Mouse (Mus musculus): ENCODE measurements around the gene Dhh. TPM values are rescaled to one million over a fixed set of nuclear protein-coding genes. Genes with fewer than 3 reads are reported as not detected.

Gene Dhh
- polyA plus RNA-seq, 2 experiments: 0.08 TPM; not detected in 1

- H3K4me1 ChIP-seq (replicated peaks; ENCODE audit: control insufficient read depth in 2 of 2, insufficient read depth in 2 of 2, low read length in 1 of 2): peaks cover 11 to 15% of the 10 kb centered on the region in 2 experiments
- H3K9ac ChIP-seq (replicated peaks): no peak overlapping the region
- H3K27ac ChIP-seq: no peak overlapping the region
- peak; percentile 68 to 73 (median 68) for DNase-seq (ENCODE audit: low read depth in 3 of 3, low spot score in 3 of 3)
- no peaks in the 10 kb centered on the region for H3K9me3 ChIP-seq (ENCODE audit: control insufficient read depth, low read length)
- H3K27me3 ChIP-seq (ENCODE audit: control insufficient read depth, insufficient read depth, low read length): no peaks in the 10 kb centered on the region
- peak; percentile 87 for TF ChIP-seq CTCF (IDR thresholded peaks at IDR 0.05; ENCODE audit: low read depth)
- no peak for TF ChIP-seq EP300 (IDR thresholded peaks at IDR 0.05; ENCODE audit: low read depth)
- no peak overlapping the region for H3K4me2 ChIP-seq (ENCODE audit: low read depth)
- ATAC-seq (ENCODE audit: insufficient read depth): no peak
- 11% methylated on average over 3 of the region's 3 CpGs for WGBS (ENCODE audit: insufficient replicate concordance)
- no peaks in the 10 kb centered on the region for H3K36me3 ChIP-seq (replicated peaks; ENCODE audit: control insufficient read depth, insufficient read depth, low read depth)
- H3K4me3 ChIP-seq (ENCODE audit: insufficient read depth in 1 of 2, low read depth in 2 of 2, low read length in 2 of 2): no peak overlapping the region
These were observed 21.0 kb downstream of the Dhh start for GRCm38 (mm10) chr15:98877331-98877730.

GRCm38 (mm10) chr15:98871916-98872888, 26.1 kb downstream of the Dhh start:
- DNase-seq (ENCODE audit: low read depth in 3 of 3, low spot score in 3 of 3): peak; percentile 87 to 90 (median 89)
- H3K4me1 ChIP-seq (replicated peaks; ENCODE audit: control insufficient read depth in 2 of 2, insufficient read depth in 2 of 2, low read length in 1 of 2): peaks cover 21 to 23% of the 10 kb centered on the region in 2 experiments
- WGBS (ENCODE audit: insufficient replicate concordance): 2% methylated on average over 51 of the region's 51 CpGs
- peak overlapping the region; percentile 82 for H3K27ac ChIP-seq
- peak; percentile 82 for ATAC-seq (ENCODE audit: insufficient read depth)
- H3K9me3 ChIP-seq (ENCODE audit: control insufficient read depth, low read length): no peaks in the 10 kb centered on the region
- peak overlapping the region; percentile 94 to 97 for H3K4me3 ChIP-seq (ENCODE audit: insufficient read depth in 1 of 2, low read depth in 2 of 2, low read length in 2 of 2)
- H3K4me2 ChIP-seq (ENCODE audit: low read depth): peak overlapping the region; percentile 75
- TF ChIP-seq CTCF (IDR thresholded peaks at IDR 0.05; ENCODE audit: low read depth) (peak; percentile 45), EP300 (IDR thresholded peaks at IDR 0.05; ENCODE audit: low read depth) (no peak; the same call in none of the 2 replicates)
- H3K9ac ChIP-seq (replicated peaks): peak overlapping the region; percentile 97
- H3K27me3 ChIP-seq (ENCODE audit: control insufficient read depth, insufficient read depth, low read length): no peaks in the 10 kb centered on the region
- no peaks in the 10 kb centered on the region for H3K36me3 ChIP-seq (replicated peaks; ENCODE audit: control insufficient read depth, insufficient read depth, low read depth)

DNA sequence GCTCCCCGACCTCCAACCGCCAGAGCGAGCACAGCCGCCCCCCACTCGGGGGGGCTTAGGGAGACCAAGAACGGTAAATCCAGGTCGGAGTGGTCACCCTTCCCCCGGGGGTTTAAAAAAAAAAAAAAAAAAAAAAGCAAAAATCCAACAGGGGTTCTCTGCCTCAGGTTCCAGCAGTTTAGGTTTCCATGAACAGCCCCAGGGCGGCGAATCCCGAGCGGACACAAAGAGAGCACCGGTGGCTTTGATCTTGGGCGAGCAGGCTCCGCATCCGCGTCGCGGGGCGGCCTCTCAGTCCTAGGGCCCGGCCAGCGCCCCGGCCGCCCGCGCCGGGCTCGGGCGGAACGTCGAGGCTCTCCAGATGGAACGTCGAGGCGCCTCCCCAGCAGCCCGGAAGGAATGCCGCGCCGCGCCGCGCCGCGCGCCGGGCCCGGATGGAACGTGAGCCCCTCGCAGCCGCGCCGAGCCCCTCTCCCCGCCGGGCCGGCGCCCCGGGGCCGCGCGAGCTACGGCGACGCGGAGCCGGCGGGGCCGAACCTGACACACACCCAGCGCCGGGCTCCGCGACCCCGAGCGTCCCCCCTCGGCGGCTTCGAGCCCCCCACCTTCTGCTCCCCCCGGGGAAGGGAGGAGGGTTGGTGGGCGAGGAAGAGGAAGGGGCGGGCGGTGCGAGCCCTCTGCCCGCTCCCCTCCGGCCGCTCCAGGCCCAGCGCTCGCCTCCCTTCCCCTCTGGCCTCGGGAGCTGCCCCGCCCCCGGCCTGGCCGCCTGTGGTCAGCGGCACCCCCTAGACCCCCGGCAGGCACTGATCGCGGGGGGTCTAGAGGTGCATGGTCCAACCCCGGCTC, 27.0 kb downstream of the Dhh start, which contains the start of gene Kmt2d:
Gene Kmt2d (minus strand): TSS at position 135 of the 846 bp plus-strand sequence.
- Histone ChIP-seq H3K9ac (replicated peaks) (peak within 1 kb of the TSS; percentile 97), H3K27ac (peak within 1 kb of the TSS; percentile 82), H3K9me3 (ENCODE audit: control insufficient read depth, low read length) (no peaks in the 10 kb centered on the region), H3K4me3 (ENCODE audit: insufficient read depth in 1 of 2, low read depth in 2 of 2, low read length in 2 of 2) (peak within 1 kb of the TSS; percentile 94 to 97), H3K4me2 (ENCODE audit: low read depth) (peak within 1 kb of the TSS; percentile 75), H3K27me3 (ENCODE audit: control insufficient read depth, insufficient read depth, low read length) (no peaks in the 10 kb centered on the region), H3K36me3 (replicated peaks; ENCODE audit: control insufficient read depth, insufficient read depth, low read depth) (peaks cover 6% of the 10 kb centered on the region), H3K4me1 (replicated peaks; ENCODE audit: control insufficient read depth in 2 of 2, insufficient read depth in 2 of 2, low read length in 1 of 2) (peaks cover 21 to 25% of the 10 kb centered on the region in 2 experiments)
- DNase-seq (ENCODE audit: low read depth in 3 of 3, low spot score in 3 of 3): no peak
- ATAC-seq (ENCODE audit: insufficient read depth): peak; percentile 44
- under 1% methylated on average over 87 of the region's 94 CpGs for WGBS (ENCODE audit: insufficient replicate concordance)
- TF ChIP-seq EP300 (IDR thresholded peaks at IDR 0.05; ENCODE audit: low read depth) (no peak), CTCF (IDR thresholded peaks at IDR 0.05; ENCODE audit: low read depth) (no peak)

DNA sequence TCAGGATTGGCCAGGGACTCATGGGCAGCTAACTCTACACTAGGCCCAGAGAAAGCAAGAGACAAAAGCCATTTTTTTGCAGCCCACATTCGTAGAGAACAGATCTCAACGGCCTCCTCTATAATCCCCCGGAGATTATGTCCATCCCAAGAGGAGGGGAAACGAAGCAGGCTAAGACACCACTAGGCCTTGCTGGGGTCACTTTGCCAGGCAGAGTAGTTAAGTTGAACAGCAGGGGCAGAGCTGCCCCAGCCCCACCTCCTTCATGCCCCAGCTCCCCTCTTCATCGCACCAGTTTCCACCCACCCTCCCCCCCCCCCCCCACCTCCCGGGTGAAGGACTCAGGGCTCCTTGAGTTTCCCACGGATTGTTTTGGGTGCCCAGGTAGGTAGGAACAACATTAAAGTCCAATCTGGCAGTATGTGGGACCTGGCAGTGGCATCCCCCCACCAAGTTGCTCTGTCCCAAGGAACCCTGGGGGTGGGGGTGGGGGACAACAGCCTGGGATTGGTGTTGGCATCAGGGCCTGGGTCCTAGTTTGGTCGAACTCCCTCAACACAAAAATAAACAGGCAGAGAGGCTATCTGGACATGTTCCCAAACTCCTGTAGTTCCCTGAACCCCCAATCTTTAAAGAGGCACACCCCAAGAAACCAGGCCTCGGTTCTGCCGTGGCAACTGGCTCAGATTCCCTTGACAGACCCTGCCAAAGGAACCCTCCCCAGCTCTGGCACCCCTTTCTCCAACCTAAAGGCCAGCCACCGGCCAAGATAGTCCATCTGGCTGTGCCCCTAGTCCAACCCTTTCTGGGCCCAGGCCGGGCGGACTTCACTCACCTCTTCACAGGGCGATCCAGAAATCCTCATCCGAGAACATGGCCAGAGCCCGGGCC, 27.9 kb downstream of the Dhh start:
- peak overlapping the region; percentile 75 for H3K4me2 ChIP-seq (ENCODE audit: low read depth)
- WGBS (ENCODE audit: insufficient replicate concordance): 0% methylated on average over 15 of the region's 16 CpGs
- H3K9me3 ChIP-seq (ENCODE audit: control insufficient read depth, low read length): no peaks in the 10 kb centered on the region
- peak overlapping the region; percentile 14 for H3K27ac ChIP-seq
- DNase-seq (ENCODE audit: low read depth in 3 of 3, low spot score in 3 of 3): no peak
- H3K27me3 ChIP-seq (ENCODE audit: control insufficient read depth, insufficient read depth, low read length): no peaks in the 10 kb centered on the region
- peak overlapping the region; percentile 97 for H3K9ac ChIP-seq (replicated peaks)
- TF ChIP-seq EP300 (IDR thresholded peaks at IDR 0.05; ENCODE audit: low read depth) (no peak), CTCF (IDR thresholded peaks at IDR 0.05; ENCODE audit: low read depth) (no peak)
- no peak for ATAC-seq (ENCODE audit: insufficient read depth)
- peaks cover 21 to 25% of the 10 kb centered on the region in 2 experiments for H3K4me1 ChIP-seq (replicated peaks; ENCODE audit: control insufficient read depth in 2 of 2, insufficient read depth in 2 of 2, low read length in 1 of 2)
- H3K36me3 ChIP-seq (replicated peaks; ENCODE audit: control insufficient read depth, insufficient read depth, low read depth): peaks cover 13% of the 10 kb centered on the region
- peak overlapping the region; percentile 94 to 97 for H3K4me3 ChIP-seq (ENCODE audit: insufficient read depth in 1 of 2, low read depth in 2 of 2, low read length in 2 of 2)

All from liver, embryonic 14.5 days (tissue).